Mouse (Mus musculus) limb, embryonic 11.5 days (tissue): Measurements from ENCODE around the gene Ksr1. TPM values are rescaled to one million over a fixed set of nuclear protein-coding genes. Genes with fewer than 3 reads are reported as not detected.

Experiments
- ATAC-seq: fragments of 200-750 bp; cut with Nextera tagmentation; 2 replicates; pipeline ENCODE4 v1.8.0; 2017; ENCODE audit warnings: low read depth; ENCODE audit not compliant: insufficient number of reproducible peaks, low FRiP score, low TSS enrichment
- DNase-seq: peaks from one replicate; pipeline ENCODE4 v3.0.0-alpha.2; 2015; ENCODE audit warnings: low spot score
- H3K27ac ChIP-seq: fragments of 300-500 bp; sonication (generic); replicated peaks from 2 replicates; pipeline ENCODE4 v1.5.1; 2014; ENCODE audit warnings: low read depth, mild to moderate bottlenecking, low read length
- H3K27me3 ChIP-seq: fragments of 300-500 bp; sonication (generic); 2 replicates; pipeline ENCODE4 v1.6.1; 2014; ENCODE audit warnings: mild to moderate bottlenecking, low read length, mixed read lengths; ENCODE audit not compliant: control insufficient read depth, insufficient read depth
- H3K36me3 ChIP-seq: fragments of 300-500 bp; sonication (generic); 2 replicates; pipeline ENCODE4 v1.6.1; 2014; ENCODE audit warnings: mild to moderate bottlenecking, low read length, moderate library complexity, mixed read lengths; ENCODE audit not compliant: control insufficient read depth, insufficient read depth
- H3K4me1 ChIP-seq: fragments of 300-500 bp; sonication (generic); 2 replicates; pipeline ENCODE4 v1.6.1; 2014; ENCODE audit warnings: low read length, mixed read lengths; ENCODE audit not compliant: control insufficient read depth, insufficient read depth
- H3K4me2 ChIP-seq: fragments of 300-500 bp; sonication (generic); 2 replicates; pipeline ENCODE4 v1.6.1; 2014; ENCODE audit warnings: low read depth, mild to moderate bottlenecking, moderate library complexity; ENCODE audit not compliant: severe bottlenecking
- H3K4me3 ChIP-seq: fragments of 300-500 bp; sonication (generic); 2 replicates; pipeline ENCODE4 v1.5.1; 2014; ENCODE audit warnings: low read depth, low read length
- H3K9ac ChIP-seq: fragments of 300-500 bp; sonication (generic); 2 replicates; pipeline ENCODE4 v1.6.1; 2014; ENCODE audit warnings: mild to moderate bottlenecking, low read length
- H3K9me3 ChIP-seq: fragments of 300-500 bp; sonication (generic); 2 replicates; pipeline ENCODE4 v1.6.1; 2016; ENCODE audit warnings: low read length; ENCODE audit not compliant: control insufficient read depth
- WGBS: fragments of 180-500 bp; shearing (Covaris S2); extraction: QIAGEN DNeasy Blood & Tissue Kit; methylation state at CpG from one replicate; pipeline ENCODE4 v1.1.7; 2014; 5-methylcytosine and 5-hydroxymethylcytosine counted together
- polyA plus RNA-seq: library from polyadenylated mRNA; unstranded; fragments of >200 nt; fragmentation: Nextera tagmentation; extraction: Ambion mirVana; gene quantifications from 2 replicates; pipeline ENCODE4 v1.2.1, GENCODE M21; 2014

The Ksr1 gene
- polyA plus RNA-seq, 1 experiment from 2014 or later = 2.2 TPM

DNA sequence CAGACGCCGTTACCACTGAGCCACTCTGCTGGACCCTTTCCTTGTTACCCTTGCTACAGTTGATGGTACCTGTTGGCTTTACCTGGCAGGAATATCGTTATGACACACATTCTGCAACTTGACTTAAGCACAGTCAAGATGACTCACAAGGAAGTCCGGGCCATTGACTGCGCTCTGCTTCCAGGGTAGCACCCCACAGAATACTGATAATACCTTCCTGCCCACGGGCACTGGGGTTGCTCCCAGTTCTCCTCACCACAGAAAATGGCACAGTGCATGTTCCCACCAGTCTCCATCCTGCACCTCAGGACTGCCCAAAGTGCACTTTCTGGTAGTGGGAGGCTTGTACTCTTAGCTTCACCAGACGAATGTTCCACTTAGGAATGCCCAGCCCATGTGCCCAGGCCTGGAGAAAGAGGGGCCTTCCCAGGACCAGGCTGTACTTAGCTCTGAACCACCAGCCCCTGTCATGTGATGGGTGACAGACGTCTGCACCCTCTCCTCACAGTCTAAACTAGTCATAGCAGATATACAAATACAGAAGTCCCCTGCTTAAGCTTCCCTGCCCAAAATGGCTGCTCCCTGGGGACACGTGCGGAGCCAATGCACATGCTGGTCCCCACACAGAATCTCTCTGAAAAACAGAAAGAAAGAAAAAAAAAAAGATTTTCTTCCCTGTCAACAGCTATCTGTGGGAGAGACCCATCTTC lies 52.1 kb downstream of the Ksr1 start:
- H3K27ac ChIP-seq = no peak overlapping the region
- peaks cover 7% of the 10 kb centered on the region for H3K4me1 ChIP-seq

GRCm38 (mm10) chr11:79093386-79093906 lies 52.8 kb downstream of the Ksr1 start:
- Histone ChIP-seq H3K4me2 (no peak overlapping the region), H3K36me3 (no peaks in the 10 kb centered on the region), H3K4me1 (peaks cover 7% of the 10 kb centered on the region), H3K9me3 (no peaks in the 10 kb centered on the region), H3K4me3 (no peak overlapping the region), H3K9ac (no peak overlapping the region), H3K27ac (no peak overlapping the region), H3K27me3 (no peaks in the 10 kb centered on the region)
- no peak for DNase-seq
- no peak for ATAC-seq
- WGBS = 78% methylated on average over 15 of the region's 15 CpGs

More for the DNA sequence above, 52.1 kb downstream of the Ksr1 start:
- no peak for DNase-seq
- no peak for ATAC-seq
- Histone ChIP-seq H3K9me3 (no peaks in the 10 kb centered on the region), H3K9ac (no peak overlapping the region), H3K4me3 (no peak overlapping the region), H3K4me2 (no peak overlapping the region), H3K36me3 (no peaks in the 10 kb centered on the region), H3K27me3 (no peaks in the 10 kb centered on the region)
- 85% methylated on average over 10 of the region's 10 CpGs for WGBS

DNA sequence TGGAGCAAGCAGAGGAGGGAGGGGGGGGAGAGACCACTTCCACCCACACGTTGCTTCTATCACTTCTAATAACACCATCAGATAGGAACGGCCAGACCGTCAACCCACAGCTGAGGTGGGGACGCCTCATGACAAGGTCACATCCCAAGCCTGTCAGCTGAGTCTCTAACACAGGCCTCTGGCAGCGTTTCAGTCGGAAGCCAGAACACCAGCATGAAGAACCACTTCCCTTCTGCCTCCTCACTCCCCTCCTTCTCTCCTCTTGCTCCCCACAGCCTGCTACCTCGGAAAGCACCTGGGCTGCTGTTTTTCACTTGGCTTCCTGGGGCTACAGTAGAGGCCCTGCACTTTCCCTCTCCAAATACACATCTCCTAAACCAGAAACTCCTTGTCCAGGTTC lies 53.4 kb downstream of the Ksr1 start:
- Histone ChIP-seq H3K4me3 (no peak overlapping the region), H3K4me2 (no peak overlapping the region), H3K27ac (no peak overlapping the region), H3K27me3 (no peaks in the 10 kb centered on the region), H3K4me1 (peaks cover 7% of the 10 kb centered on the region), H3K9me3 (no peaks in the 10 kb centered on the region), H3K36me3 (no peaks in the 10 kb centered on the region), H3K9ac (no peak overlapping the region)
- 83% methylated on average over 7 of the region's 7 CpGs for WGBS
- no peak for ATAC-seq
- DNase-seq = no peak

- peaks cover 7% of the 10 kb centered on the region for H3K4me1 ChIP-seq
- H3K9me3 ChIP-seq = no peaks in the 10 kb centered on the region
- H3K27ac ChIP-seq = no peak overlapping the region
- no peak overlapping the region for H3K9ac ChIP-seq
- no peak overlapping the region for H3K4me2 ChIP-seq
- H3K4me3 ChIP-seq = no peak overlapping the region
- H3K36me3 ChIP-seq = no peaks in the 10 kb centered on the region
- no peak for DNase-seq
- WGBS = 87% methylated on average over 6 of the region's 6 CpGs
- H3K27me3 ChIP-seq = no peaks in the 10 kb centered on the region
- ATAC-seq = no peak
Measured at GRCm38 (mm10) chr11:79092245-79092644, 54.0 kb downstream of the Ksr1 start.

- Histone ChIP-seq H3K4me2 (no peak overlapping the region), H3K4me3 (no peak overlapping the region), H3K27me3 (no peaks in the 10 kb centered on the region), H3K9me3 (no peaks in the 10 kb centered on the region), H3K4me1 (0 out of 2 replicates have a peak, but pooled peaks cover 3% of the 10 kb centered on the region), H3K27ac (no peak overlapping the region), H3K9ac (no peak overlapping the region), H3K36me3 (no peaks in the 10 kb centered on the region)
- DNase-seq (no peak), ATAC-seq (no peak)
- 76% methylated on average over 1 of the region's 1 CpGs for WGBS
Measured at GRCm38 (mm10) chr11:79089756-79090155, 56.5 kb downstream of the Ksr1 start.

DNA sequence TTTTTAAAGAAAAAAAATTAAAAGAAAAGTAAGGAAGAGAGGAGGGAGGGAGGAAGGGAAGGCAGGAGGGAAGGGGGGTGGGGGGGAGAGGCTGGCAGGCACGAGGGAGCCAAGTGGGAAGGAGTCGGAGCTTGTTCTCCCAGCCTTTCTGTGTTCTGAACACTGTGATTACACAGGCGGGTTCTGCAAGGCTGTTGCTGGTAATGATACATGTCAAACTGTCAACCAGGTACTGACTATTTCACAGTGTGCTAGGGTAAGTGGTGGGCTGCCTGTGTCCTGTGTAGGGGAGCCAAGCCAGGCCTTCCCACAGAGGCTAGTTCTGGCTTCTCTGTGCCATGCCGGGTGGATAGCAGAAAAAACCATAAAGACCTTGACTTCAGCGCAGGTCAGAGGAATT lies 57.2 kb downstream of the Ksr1 start:
- H3K9ac ChIP-seq = no peak overlapping the region
- H3K4me1 ChIP-seq = 0 out of 2 replicates have a peak, but pooled peaks cover 3% of the 10 kb centered on the region
- no peaks in the 10 kb centered on the region for H3K27me3 ChIP-seq
- ATAC-seq (no peak), DNase-seq (no peak)
- no peak overlapping the region for H3K4me2 ChIP-seq
- H3K4me3 ChIP-seq = no peak overlapping the region
- 67% methylated on average over 5 of the region's 5 CpGs for WGBS
- H3K36me3 ChIP-seq = no peaks in the 10 kb centered on the region
- H3K9me3 ChIP-seq = no peaks in the 10 kb centered on the region
- H3K27ac ChIP-seq = no peak overlapping the region

- Histone ChIP-seq H3K4me2 (no peak overlapping the region), H3K36me3 (no peaks in the 10 kb centered on the region), H3K4me3 (no peak overlapping the region), H3K9me3 (no peaks in the 10 kb centered on the region), H3K27me3 (no peaks in the 10 kb centered on the region), H3K9ac (no peak overlapping the region), H3K27ac (no peak overlapping the region), H3K4me1 (0 out of 2 replicates have a peak, but pooled peaks cover 3% of the 10 kb centered on the region)
- ATAC-seq (no peak), DNase-seq (no peak)
- 83% methylated on average over 9 of the region's 9 CpGs for WGBS
Measured at GRCm38 (mm10) chr11:79088325-79088724, 57.9 kb downstream of the Ksr1 start.

DNA sequence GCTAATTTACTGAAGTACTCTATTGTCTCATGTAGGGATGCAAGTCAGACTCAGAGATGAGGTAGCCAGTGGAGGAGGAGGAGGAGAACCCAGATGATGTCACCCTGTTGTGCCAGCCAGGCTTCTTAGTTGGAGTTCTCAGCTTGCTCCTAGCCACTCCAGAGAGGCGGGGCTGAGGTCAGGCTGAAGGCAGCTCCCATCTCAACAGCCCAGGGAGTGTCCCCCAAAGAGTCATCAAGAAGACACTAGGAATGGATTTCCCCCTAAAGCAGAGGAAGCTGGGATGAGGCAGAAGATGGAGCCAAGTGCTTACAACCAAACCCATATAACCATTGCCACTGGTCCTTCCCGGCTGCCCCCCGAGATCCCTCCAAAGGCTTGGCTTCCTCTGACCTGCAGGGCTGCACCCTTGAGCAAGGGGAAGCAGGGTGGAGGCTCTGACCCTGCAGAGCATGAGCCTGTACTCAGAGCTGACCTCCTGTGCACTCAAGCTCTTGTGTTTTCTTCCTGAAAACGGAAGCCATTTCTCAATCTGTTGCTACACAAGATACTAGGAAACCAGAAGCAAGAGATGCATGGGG lies 58.4 kb downstream of the Ksr1 start:
- Histone ChIP-seq H3K36me3 (no peaks in the 10 kb centered on the region), H3K9ac (no peak overlapping the region), H3K27ac (no peak overlapping the region), H3K4me3 (no peak overlapping the region), H3K4me1 (0 out of 2 replicates have a peak, but pooled peaks cover 3% of the 10 kb centered on the region), H3K27me3 (no peaks in the 10 kb centered on the region), H3K9me3 (no peaks in the 10 kb centered on the region), H3K4me2 (no peak overlapping the region)
- WGBS = 86% methylated on average over 4 of the region's 4 CpGs
- DNase-seq (no peak), ATAC-seq (no peak)
